Mouse (Mus musculus) C2C12 (cell line): Measurements from ENCODE around the gene Atg5.

ENCODE experiments used
- CEBPB ChIP-seq: IDR thresholded peaks from one replicate; pipeline ENCODE4 v1.6.1; 2011; ENCODE audit warnings: low read depth, mild to moderate bottlenecking, control low read depth, moderate library complexity
- CTCF ChIP-seq: IDR thresholded peaks from one replicate; pipeline ENCODE4 v1.5.1; 2011; ENCODE audit not compliant: control insufficient read depth, insufficient read depth, insufficient read length
- FOSL1 ChIP-seq: IDR thresholded peaks from one replicate; pipeline ENCODE4 v1.8.0; 2011; ENCODE audit warnings: mild to moderate bottlenecking, low read length; ENCODE audit not compliant: poor library complexity, insufficient read depth, severe bottlenecking
- MAX ChIP-seq: IDR thresholded peaks from one replicate; pipeline ENCODE4 v1.6.1; 2011; ENCODE audit warnings: mild to moderate bottlenecking, control low read depth
- MYOD1 ChIP-seq: IDR thresholded peaks from one replicate; pipeline ENCODE4 v1.6.1; 2011; ENCODE audit warnings: low read depth; ENCODE audit not compliant: control insufficient read depth, insufficient read length
- MYOG ChIP-seq: IDR thresholded peaks from one replicate; pipeline ENCODE4 v1.6.1; 2011; ENCODE audit not compliant: control insufficient read depth, insufficient read length; ENCODE audit errors: extremely low read depth
- USF1 ChIP-seq: IDR thresholded peaks from one replicate; pipeline ENCODE4 v1.6.1; 2011; ENCODE audit warnings: low read depth, mild to moderate bottlenecking, control low read depth, moderate library complexity

DNA sequence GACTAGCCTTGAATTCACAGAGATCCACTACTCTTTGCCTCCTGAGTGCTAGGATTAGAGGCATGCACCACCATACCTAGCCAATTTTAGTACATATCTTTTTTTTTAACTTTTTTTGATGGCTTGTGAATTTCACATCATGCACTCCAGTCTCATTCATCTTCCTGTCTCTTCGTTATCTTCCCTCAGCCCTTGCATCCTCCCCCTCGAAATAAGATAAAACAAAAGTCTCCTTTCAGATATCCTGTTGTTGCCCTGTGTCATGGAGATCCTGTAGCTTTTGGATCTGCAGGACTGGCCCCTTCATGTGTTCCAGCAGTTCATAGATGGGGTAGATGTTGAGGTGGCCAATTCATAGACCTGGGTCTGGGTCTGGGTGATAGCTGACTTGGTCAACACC, 106.5 kb downstream of the Atg5 start:
- TF ChIP-seq CTCF (no peak), MYOG (no peak), CEBPB (no peak), MAX (no peak), USF1 (no peak), MYOD1 (no peak), FOSL1 (no peak)
